Mouse (Mus musculus): Measurements from ENCODE around the gene Spata16. TPM values are rescaled to one million over a fixed set of nuclear protein-coding genes. Genes with fewer than 3 reads are reported as not detected.
"Not testable (repeated sequence)": the region's sequence is repeated elsewhere in the genome, so short reads cannot be mapped to it uniquely, and the experiment has no call there.

Gene Spata16
- total and polyA plus RNA-seq, 2 experiments from 2014 or later = not detected

- DNase-seq (ENCODE audit: low spot score) = no peak
These were observed 3.1 kb downstream of the Spata16 start for GRCm38 (mm10) chr3:26640321-26641075.

GRCm38 (mm10) chr3:26641351-26642249 lies 4.2 kb downstream of the Spata16 start:
- Histone ChIP-seq H3K4me3 (ENCODE audit: low read depth, low read length) (no peak overlapping the region), H3K4me1 (ENCODE audit: control insufficient read depth, insufficient read depth) (no peaks in the 10 kb centered on the region), H3K36me3 (replicated peaks; ENCODE audit: control insufficient read depth, insufficient read depth, low read length) (no peaks in the 10 kb centered on the region), H3K27ac (ENCODE audit: low read depth) (no peak overlapping the region), H3K9ac (replicated peaks; ENCODE audit: low read depth, low read length) (no peak overlapping the region), H3K4me2 (ENCODE audit: low read depth, low read length) (no peak overlapping the region), H3K9me3 (replicated peaks; ENCODE audit: control insufficient read depth, low read length) (no peaks in the 10 kb centered on the region), H3K27me3 (ENCODE audit: control insufficient read depth, insufficient read depth, low read length) (no peaks in the 10 kb centered on the region)
- ATAC-seq (ENCODE audit: insufficient read depth, low read depth) = no peak
- 75% methylated on average over 15 of the region's 15 CpGs for WGBS
- DNase-seq (ENCODE audit: low spot score) = no peak
- no peak for TF ChIP-seq EP300 (IDR thresholded peaks at IDR 0.05; ENCODE audit: low read depth)
- TF ChIP-seq CTCF (IDR thresholded peaks at IDR 0.05; ENCODE audit: low read depth) = no peak

More at GRCm38 (mm10) chr3:26640321-26641075, 3.1 kb downstream of the Spata16 start:
- no peak for TF ChIP-seq EP300 (IDR thresholded peaks at IDR 0.05; ENCODE audit: low read depth)
- TF ChIP-seq CTCF (IDR thresholded peaks at IDR 0.05; ENCODE audit: low read depth) = no peak
- Histone ChIP-seq H3K4me3 (ENCODE audit: low read depth, low read length) (no peak overlapping the region), H3K27me3 (ENCODE audit: control insufficient read depth, insufficient read depth, low read length) (no peaks in the 10 kb centered on the region), H3K9ac (replicated peaks; ENCODE audit: low read depth, low read length) (no peak overlapping the region), H3K9me3 (replicated peaks; ENCODE audit: control insufficient read depth, low read length) (no peaks in the 10 kb centered on the region), H3K36me3 (replicated peaks; ENCODE audit: control insufficient read depth, insufficient read depth, low read length) (no peaks in the 10 kb centered on the region), H3K4me1 (ENCODE audit: control insufficient read depth, insufficient read depth) (no peaks in the 10 kb centered on the region), H3K4me2 (ENCODE audit: low read depth, low read length) (no peak overlapping the region), H3K27ac (ENCODE audit: low read depth) (no peak overlapping the region)
- ATAC-seq (ENCODE audit: insufficient read depth, low read depth) = no peak
- 64% methylated on average over 8 of the region's 8 CpGs for WGBS

GRCm38 (mm10) chr3:26644136-26644535 lies 6.7 kb downstream of the Spata16 start:
- TF ChIP-seq EP300 (IDR thresholded peaks at IDR 0.05; ENCODE audit: low read depth) (no peak), CTCF (IDR thresholded peaks at IDR 0.05; ENCODE audit: low read depth) (no peak)
- Histone ChIP-seq H3K4me1 (ENCODE audit: control insufficient read depth, insufficient read depth) (no peaks in the 10 kb centered on the region), H3K27ac (ENCODE audit: low read depth) (no peak overlapping the region), H3K9me3 (replicated peaks; ENCODE audit: control insufficient read depth, low read length) (no peaks in the 10 kb centered on the region), H3K4me3 (ENCODE audit: low read depth, low read length) (no peak overlapping the region), H3K9ac (replicated peaks; ENCODE audit: low read depth, low read length) (no peak overlapping the region), H3K27me3 (ENCODE audit: control insufficient read depth, insufficient read depth, low read length) (no peaks in the 10 kb centered on the region), H3K4me2 (ENCODE audit: low read depth, low read length) (no peak overlapping the region), H3K36me3 (replicated peaks; ENCODE audit: control insufficient read depth, insufficient read depth, low read length) (no peaks in the 10 kb centered on the region)
- 89% methylated on average over 1 of the region's 1 CpGs for WGBS
- DNase-seq (ENCODE audit: low spot score) (no peak), ATAC-seq (ENCODE audit: insufficient read depth, low read depth) (no peak)

GRCm38 (mm10) chr3:26646834-26647233 lies 9.4 kb downstream of the Spata16 start:
- Histone ChIP-seq H3K4me2 (ENCODE audit: low read depth, low read length) (no peak overlapping the region), H3K4me1 (ENCODE audit: control insufficient read depth, insufficient read depth) (no peaks in the 10 kb centered on the region), H3K27ac (ENCODE audit: low read depth) (no peak overlapping the region), H3K4me3 (ENCODE audit: low read depth, low read length) (no peak overlapping the region), H3K27me3 (ENCODE audit: control insufficient read depth, insufficient read depth, low read length) (no peaks in the 10 kb centered on the region), H3K9ac (replicated peaks; ENCODE audit: low read depth, low read length) (no peak overlapping the region), H3K36me3 (replicated peaks; ENCODE audit: control insufficient read depth, insufficient read depth, low read length) (no peaks in the 10 kb centered on the region), H3K9me3 (replicated peaks; ENCODE audit: control insufficient read depth, low read length) (no peaks in the 10 kb centered on the region)
- 53% methylated on average over 7 of the region's 7 CpGs for WGBS
- ATAC-seq (ENCODE audit: insufficient read depth, low read depth) = no peak
- no peak for DNase-seq (ENCODE audit: low spot score)
- TF ChIP-seq EP300 (IDR thresholded peaks at IDR 0.05; ENCODE audit: low read depth) (no peak), CTCF (IDR thresholded peaks at IDR 0.05; ENCODE audit: low read depth) (no peak)

- no peak overlapping the region for H3K9ac ChIP-seq (replicated peaks; ENCODE audit: low read depth, low read length)
- H3K27ac ChIP-seq (ENCODE audit: low read depth) = no peak overlapping the region
- no peak overlapping the region for H3K4me3 ChIP-seq (ENCODE audit: low read depth, low read length)
- H3K27me3 ChIP-seq (ENCODE audit: control insufficient read depth, insufficient read depth, low read length) = no peaks in the 10 kb centered on the region
- TF ChIP-seq EP300 (IDR thresholded peaks at IDR 0.05; ENCODE audit: low read depth) = no peak
- no peak for TF ChIP-seq CTCF (IDR thresholded peaks at IDR 0.05; ENCODE audit: low read depth)
- WGBS = 63% methylated on average over 3 of the region's 3 CpGs
- ATAC-seq (ENCODE audit: insufficient read depth, low read depth) = no peak
- DNase-seq (ENCODE audit: low spot score) = no peak
- H3K4me2 ChIP-seq (ENCODE audit: low read depth, low read length) = no peak overlapping the region
- no peaks in the 10 kb centered on the region for H3K9me3 ChIP-seq (replicated peaks; ENCODE audit: control insufficient read depth, low read length)
- H3K4me1 ChIP-seq (ENCODE audit: control insufficient read depth, insufficient read depth) = no peaks in the 10 kb centered on the region
- no peaks in the 10 kb centered on the region for H3K36me3 ChIP-seq (replicated peaks; ENCODE audit: control insufficient read depth, insufficient read depth, low read length)
These were observed 48.4 kb downstream of the Spata16 start for GRCm38 (mm10) chr3:26685832-26686231.

GRCm38 (mm10) chr3:26709492-26709891 lies 72.1 kb downstream of the Spata16 start:
- not testable (repeated sequence) for H3K4me3 ChIP-seq (ENCODE audit: low read depth, low read length); H3K4me1 ChIP-seq (ENCODE audit: control insufficient read depth, insufficient read depth); ATAC-seq (ENCODE audit: insufficient read depth, low read depth); H3K27me3 ChIP-seq (ENCODE audit: control insufficient read depth, insufficient read depth, low read length); H3K36me3 ChIP-seq (replicated peaks; ENCODE audit: control insufficient read depth, insufficient read depth, low read length); DNase-seq (ENCODE audit: low spot score); H3K27ac ChIP-seq (ENCODE audit: low read depth); H3K9me3 ChIP-seq (replicated peaks; ENCODE audit: control insufficient read depth, low read length); H3K4me2 ChIP-seq (ENCODE audit: low read depth, low read length); H3K9ac ChIP-seq (replicated peaks; ENCODE audit: low read depth, low read length)
- 65% methylated on average over 5 of the region's 5 CpGs for WGBS

All from heart, postnatal 0 days (tissue).